Mouse (Mus musculus): ENCODE measurements at regions not wholly inside any gene's neighbourhood (a gene's known extent, or its start where the extent isn't known, plus 50 kb on each side); places are given as distances from the start of the nearest gene placed in this dataset.

GRCm38 (mm10) chr13:44554686-44555463 is 174.4 kb upstream of the Jarid2 start:
- 79% methylated on average over 9 of the region's 9 CpGs for WGBS
- no peak overlapping the region for H3K27ac ChIP-seq (replicated peaks; ENCODE audit: low read depth, low read length)

GRCm38 (mm10) chr13:44555979-44556378 is 173.3 kb upstream of the Jarid2 start:
- Histone ChIP-seq H3K4me2 (ENCODE audit: low read depth, severe bottlenecking) (no peak overlapping the region), H3K9ac (ENCODE audit: low read length) (no peak overlapping the region), H3K27me3 (ENCODE audit: control insufficient read depth, insufficient read depth, low read length) (no peaks in the 10 kb centered on the region), H3K4me1 (ENCODE audit: control insufficient read depth, insufficient read depth, low read length) (peaks cover 4% of the 10 kb centered on the region), H3K4me3 (ENCODE audit: low read depth, low read length) (no peak overlapping the region), H3K27ac (replicated peaks; ENCODE audit: low read depth, low read length) (no peak overlapping the region), H3K36me3 (ENCODE audit: control insufficient read depth, insufficient read depth, low read length) (no peaks in the 10 kb centered on the region), H3K9me3 (ENCODE audit: control insufficient read depth, low read length) (no peaks in the 10 kb centered on the region)
- DNase-seq (ENCODE audit: low spot score) (peak; percentile 41), ATAC-seq (ENCODE audit: insufficient number of reproducible peaks, low FRiP score, low TSS enrichment, low read depth) (no peak)
- WGBS, result 25% methylated on average over 6 of the region's 6 CpGs

More at GRCm38 (mm10) chr13:44554686-44555463, 174.4 kb upstream of the Jarid2 start:
- no peak for ATAC-seq (ENCODE audit: insufficient number of reproducible peaks, low FRiP score, low TSS enrichment, low read depth)
- Histone ChIP-seq H3K27me3 (ENCODE audit: control insufficient read depth, insufficient read depth, low read length) (no peaks in the 10 kb centered on the region), H3K9me3 (ENCODE audit: control insufficient read depth, low read length) (no peaks in the 10 kb centered on the region), H3K36me3 (ENCODE audit: control insufficient read depth, insufficient read depth, low read length) (no peaks in the 10 kb centered on the region), H3K4me2 (ENCODE audit: low read depth, severe bottlenecking) (no peak overlapping the region), H3K9ac (ENCODE audit: low read length) (no peak overlapping the region), H3K4me3 (ENCODE audit: low read depth, low read length) (no peak overlapping the region), H3K4me1 (ENCODE audit: control insufficient read depth, insufficient read depth, low read length) (peaks cover 4% of the 10 kb centered on the region)
- no peak for DNase-seq (ENCODE audit: low spot score)

GRCm38 (mm10) chr13:44558051-44558450 is 171.2 kb upstream of the Jarid2 start:
- H3K9me3 ChIP-seq (ENCODE audit: control insufficient read depth, low read length), result no peaks in the 10 kb centered on the region
- H3K36me3 ChIP-seq (ENCODE audit: control insufficient read depth, insufficient read depth, low read length), result no peaks in the 10 kb centered on the region
- H3K4me2 ChIP-seq (ENCODE audit: low read depth, severe bottlenecking), result no peak overlapping the region
- no peaks in the 10 kb centered on the region for H3K27me3 ChIP-seq (ENCODE audit: control insufficient read depth, insufficient read depth, low read length)
- no peak overlapping the region for H3K27ac ChIP-seq (replicated peaks; ENCODE audit: low read depth, low read length)
- WGBS, result 90% methylated on average over 12 of the region's 12 CpGs
- DNase-seq (ENCODE audit: low spot score) (no peak), ATAC-seq (ENCODE audit: insufficient number of reproducible peaks, low FRiP score, low TSS enrichment, low read depth) (no peak)
- peaks cover 4% of the 10 kb centered on the region for H3K4me1 ChIP-seq (ENCODE audit: control insufficient read depth, insufficient read depth, low read length)
- H3K4me3 ChIP-seq (ENCODE audit: low read depth, low read length), result no peak overlapping the region
- H3K9ac ChIP-seq (ENCODE audit: low read length), result no peak overlapping the region

GRCm38 (mm10) chr13:44558491-44559177 is 170.6 kb upstream of the Jarid2 start:
- Histone ChIP-seq H3K9me3 (ENCODE audit: control insufficient read depth, low read length) (no peaks in the 10 kb centered on the region), H3K27me3 (ENCODE audit: control insufficient read depth, insufficient read depth, low read length) (no peaks in the 10 kb centered on the region), H3K4me2 (ENCODE audit: low read depth, severe bottlenecking) (no peak overlapping the region), H3K9ac (ENCODE audit: low read length) (no peak overlapping the region), H3K4me3 (ENCODE audit: low read depth, low read length) (no peak overlapping the region), H3K4me1 (ENCODE audit: control insufficient read depth, insufficient read depth, low read length) (peaks cover 4% of the 10 kb centered on the region), H3K27ac (replicated peaks; ENCODE audit: low read depth, low read length) (no peak overlapping the region), H3K36me3 (ENCODE audit: control insufficient read depth, insufficient read depth, low read length) (no peaks in the 10 kb centered on the region)
- WGBS, result 85% methylated on average over 21 of the region's 21 CpGs
- ATAC-seq (ENCODE audit: insufficient number of reproducible peaks, low FRiP score, low TSS enrichment, low read depth) (no peak), DNase-seq (ENCODE audit: low spot score) (no peak)

- H3K4me3 ChIP-seq (ENCODE audit: low read depth, low read length), result no peak overlapping the region
- no peaks in the 10 kb centered on the region for H3K9me3 ChIP-seq (ENCODE audit: control insufficient read depth, low read length)
- H3K9ac ChIP-seq (ENCODE audit: low read length), result no peak overlapping the region
- 91% methylated on average over 6 of the region's 6 CpGs for WGBS
- H3K36me3 ChIP-seq (ENCODE audit: control insufficient read depth, insufficient read depth, low read length), result no peaks in the 10 kb centered on the region
- H3K27ac ChIP-seq (replicated peaks; ENCODE audit: low read depth, low read length), result no peak overlapping the region
- DNase-seq (ENCODE audit: low spot score) (no peak), ATAC-seq (ENCODE audit: insufficient number of reproducible peaks, low FRiP score, low TSS enrichment, low read depth) (no peak)
- H3K27me3 ChIP-seq (ENCODE audit: control insufficient read depth, insufficient read depth, low read length), result no peaks in the 10 kb centered on the region
- H3K4me2 ChIP-seq (ENCODE audit: low read depth, severe bottlenecking), result no peak overlapping the region
- H3K4me1 ChIP-seq (ENCODE audit: control insufficient read depth, insufficient read depth, low read length), result peaks cover 4% of the 10 kb centered on the region
These were observed 170.1 kb upstream of the Jarid2 start for GRCm38 (mm10) chr13:44559178-44559565.

- no peak overlapping the region for H3K4me3 ChIP-seq (ENCODE audit: low read depth, low read length)
- ATAC-seq (ENCODE audit: insufficient number of reproducible peaks, low FRiP score, low TSS enrichment, low read depth) (no peak), DNase-seq (ENCODE audit: low spot score) (no peak)
- H3K4me2 ChIP-seq (ENCODE audit: low read depth, severe bottlenecking), result no peak overlapping the region
- H3K9ac ChIP-seq (ENCODE audit: low read length), result no peak overlapping the region
- no peaks in the 10 kb centered on the region for H3K9me3 ChIP-seq (ENCODE audit: control insufficient read depth, low read length)
- no peaks in the 10 kb centered on the region for H3K36me3 ChIP-seq (ENCODE audit: control insufficient read depth, insufficient read depth, low read length)
- H3K27ac ChIP-seq (replicated peaks; ENCODE audit: low read depth, low read length), result no peak overlapping the region
- H3K27me3 ChIP-seq (ENCODE audit: control insufficient read depth, insufficient read depth, low read length), result no peaks in the 10 kb centered on the region
- WGBS, result 18% methylated on average over 2 of the region's 2 CpGs
- H3K4me1 ChIP-seq (ENCODE audit: control insufficient read depth, insufficient read depth, low read length), result peaks cover 8% of the 10 kb centered on the region
These were observed 169.6 kb upstream of the Jarid2 start for GRCm38 (mm10) chr13:44559706-44560105.

GRCm38 (mm10) chr13:44564705-44565104 is 164.6 kb upstream of the Jarid2 start:
- peaks cover 6% of the 10 kb centered on the region; the same call in 1 of the 2 replicates for H3K4me1 ChIP-seq (ENCODE audit: control insufficient read depth, insufficient read depth, low read length)
- H3K9me3 ChIP-seq (ENCODE audit: control insufficient read depth, low read length), result no peaks in the 10 kb centered on the region
- no peak overlapping the region for H3K4me2 ChIP-seq (ENCODE audit: low read depth, severe bottlenecking)
- no peak overlapping the region for H3K27ac ChIP-seq (replicated peaks; ENCODE audit: low read depth, low read length)
- no peak for ATAC-seq (ENCODE audit: insufficient number of reproducible peaks, low FRiP score, low TSS enrichment, low read depth)
- DNase-seq (ENCODE audit: low spot score), result no peak
- H3K4me3 ChIP-seq (ENCODE audit: low read depth, low read length), result no peak overlapping the region
- no peak overlapping the region for H3K9ac ChIP-seq (ENCODE audit: low read length)
- no peaks in the 10 kb centered on the region for H3K36me3 ChIP-seq (ENCODE audit: control insufficient read depth, insufficient read depth, low read length)
- WGBS, result 38% methylated on average over 11 of the region's 11 CpGs
- H3K27me3 ChIP-seq (ENCODE audit: control insufficient read depth, insufficient read depth, low read length), result no peaks in the 10 kb centered on the region

- H3K9ac ChIP-seq (ENCODE audit: low read length), result no peak overlapping the region
- H3K36me3 ChIP-seq (ENCODE audit: control insufficient read depth, insufficient read depth, low read length), result no peaks in the 10 kb centered on the region
- H3K4me2 ChIP-seq (ENCODE audit: low read depth, severe bottlenecking), result no peak overlapping the region
- no peak overlapping the region for H3K27ac ChIP-seq (replicated peaks; ENCODE audit: low read depth, low read length)
- H3K27me3 ChIP-seq (ENCODE audit: control insufficient read depth, insufficient read depth, low read length), result no peaks in the 10 kb centered on the region
- 82% methylated on average over 2 of the region's 2 CpGs for WGBS
- H3K9me3 ChIP-seq (ENCODE audit: control insufficient read depth, low read length), result peaks cover 4% of the 10 kb centered on the region; the same call in 1 of the 2 replicates
- peaks cover 6% of the 10 kb centered on the region; the same call in 1 of the 2 replicates for H3K4me1 ChIP-seq (ENCODE audit: control insufficient read depth, insufficient read depth, low read length)
- H3K4me3 ChIP-seq (ENCODE audit: low read depth, low read length), result no peak overlapping the region
- no peak for ATAC-seq (ENCODE audit: insufficient number of reproducible peaks, low FRiP score, low TSS enrichment, low read depth)
- DNase-seq (ENCODE audit: low spot score), result no peak
These were observed 161.6 kb upstream of the Jarid2 start for GRCm38 (mm10) chr13:44567696-44568095.
